In the genomic region with DNA sequence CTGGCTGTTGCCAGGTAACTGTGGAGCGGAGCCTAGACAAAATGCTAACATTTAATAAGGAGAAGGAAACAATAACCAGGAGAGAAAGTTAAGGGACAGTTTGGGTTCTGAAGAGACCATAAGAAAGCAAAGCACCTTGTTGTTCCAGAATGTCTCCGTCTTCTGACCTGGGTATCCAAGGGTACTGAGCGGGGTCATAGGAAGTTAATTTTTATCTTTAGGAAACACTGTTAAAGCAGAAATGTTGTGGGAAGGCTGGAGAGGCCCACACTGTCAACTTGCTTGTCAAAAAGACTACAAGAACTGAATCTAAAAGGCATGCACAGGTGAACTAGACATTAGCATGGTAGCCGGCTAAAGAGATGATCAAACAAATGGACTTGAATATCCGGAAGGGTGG, we compare ENCODE assay signal across 27 mouse cellular contexts. TPM values are rescaled to one million over a fixed set of nuclear protein-coding genes. Genes with fewer than 3 reads are reported as not detected.
A peak's percentile ranks its signal among the peaks of the same experiment; 100 is the strongest.
DNase-seq lines count a peak whose midpoint lies in the region; ATAC-seq lines count a peak whose summit lies in the region.
"Had no signal": no experiment of that assay in that cellular context is flagged by ENCODE, and none has a peak within 500 bp of the region (broad histone marks: within the 10 kb centered on the region; RNA-seq: fewer than 3 reads in every experiment).

No protein-coding gene starts in this region.

- no peaks in the 10 kb centered on the region for H3K9me3 ChIP-seq in kidney, embryonic 14.5 days (ENCODE audit: control insufficient read depth, low read length)
- no peaks in the 10 kb centered on the region for H3K9me3 ChIP-seq in megakaryocyte, embryonic 14.5 days
- H3K9me3 ChIP-seq: embryonic facial prominence, embryonic 10.5 days; embryonic facial prominence, embryonic 13.5 days; forebrain, embryonic 12.5 days; forebrain, embryonic 15.5 days; heart, embryonic 15.5 days; hindbrain, embryonic 12.5 days; hindbrain, embryonic 15.5 days had no signal

- DNase-seq in kidney, adult 11 months = peak; percentile 41
- no peak for DNase-seq in kidney, postnatal 4 days
- DNase-seq in kidney, adult 9 months = peak; percentile 75
- DNase-seq: adrenal gland, adult 8-10 months; adrenal gland, postnatal 25 days; cerebellum, adult 11-12 months; cerebellum, adult 8-10 months; cerebellum, postnatal 10 days; cerebellum, postnatal 36 days; embryo, embryonic 11 days; gastrocnemius, postnatal 25 days; heart, adult 18-20 months; heart, postnatal 10 days; heart, postnatal 36 days had no signal

- H3K4me3 ChIP-seq in kidney, embryonic 14.5 days (ENCODE audit: low read length) = no peak overlapping the region
- peak overlapping the region; percentile 71 for H3K4me3 ChIP-seq in megakaryocyte, embryonic 14.5 days (replicated peaks)
- H3K4me3 ChIP-seq: embryonic facial prominence, embryonic 10.5 days; embryonic facial prominence, embryonic 13.5 days; erythroblast, embryonic 14.5 days; forebrain, embryonic 12.5 days; forebrain, embryonic 15.5 days; heart, embryonic 12.5 days; heart, embryonic 15.5 days; hindbrain, embryonic 12.5 days; hindbrain, embryonic 15.5 days had no signal

- H3K36me3 ChIP-seq in kidney, embryonic 14.5 days (ENCODE audit: control insufficient read depth, insufficient read depth, low read length) = no peaks in the 10 kb centered on the region
- peaks cover 5% of the 10 kb centered on the region for H3K36me3 ChIP-seq in megakaryocyte, embryonic 14.5 days (replicated peaks; ENCODE audit: low read length)
- H3K36me3 ChIP-seq: embryonic facial prominence, embryonic 10.5 days; embryonic facial prominence, embryonic 13.5 days; forebrain, embryonic 12.5 days; forebrain, embryonic 15.5 days; heart, embryonic 12.5 days; heart, embryonic 15.5 days; hindbrain, embryonic 12.5 days; hindbrain, embryonic 15.5 days had no signal

- H3K9ac ChIP-seq in kidney, embryonic 14.5 days (ENCODE audit: low read depth, low read length) = no peak overlapping the region
- H3K9ac ChIP-seq: embryonic facial prominence, embryonic 13.5 days; forebrain, embryonic 12.5 days; forebrain, embryonic 15.5 days; heart, embryonic 12.5 days; heart, embryonic 15.5 days; hindbrain, embryonic 12.5 days; hindbrain, embryonic 15.5 days had no signal

- WGBS in kidney, embryonic 14.5 days = 83% methylated on average over 5 of the region's 5 CpGs

- no peaks in the 10 kb centered on the region for H3K4me1 ChIP-seq in kidney, embryonic 14.5 days (ENCODE audit: control insufficient read depth, insufficient read depth, low read length)
- H3K4me1 ChIP-seq in megakaryocyte, embryonic 14.5 days = peaks cover 70% of the 10 kb centered on the region
- H3K4me1 ChIP-seq: embryonic facial prominence, embryonic 10.5 days; embryonic facial prominence, embryonic 13.5 days; forebrain, embryonic 12.5 days; forebrain, embryonic 15.5 days; hindbrain, embryonic 15.5 days had no signal

- no peak overlapping the region for H3K27ac ChIP-seq in kidney, embryonic 14.5 days (ENCODE audit: low read depth, low read length)
- H3K27ac ChIP-seq: embryonic facial prominence, embryonic 10.5 days; embryonic facial prominence, embryonic 13.5 days; forebrain, embryonic 12.5 days; forebrain, embryonic 15.5 days; heart, embryonic 15.5 days; hindbrain, embryonic 12.5 days; hindbrain, embryonic 15.5 days had no signal

- no peak for ATAC-seq in kidney, embryonic 14.5 days (ENCODE audit: low FRiP score, low TSS enrichment)
- ATAC-seq in megakaryocyte, adult 5-6 weeks (ENCODE audit: poor library complexity, severe bottlenecking) = no peak
- ATAC-seq: activated CD4-positive, CD25-positive, alpha-beta regulatory T cell, adult 4 months; forebrain, embryonic 15.5 days had no signal

- H3K27me3 ChIP-seq in kidney, embryonic 14.5 days (ENCODE audit: control insufficient read depth, insufficient read depth, low read length) = no peaks in the 10 kb centered on the region
- H3K27me3 ChIP-seq in megakaryocyte, embryonic 14.5 days (replicated peaks) = no peaks in the 10 kb centered on the region
- H3K27me3 ChIP-seq: embryonic facial prominence, embryonic 13.5 days; forebrain, embryonic 12.5 days; forebrain, embryonic 15.5 days; heart, embryonic 12.5 days; heart, embryonic 15.5 days; hindbrain, embryonic 12.5 days; hindbrain, embryonic 15.5 days had no signal

- no peak overlapping the region for H3K4me2 ChIP-seq in kidney, embryonic 14.5 days (replicated peaks; ENCODE audit: low read depth, low read length)
- H3K4me2 ChIP-seq: embryonic facial prominence, embryonic 13.5 days; forebrain, embryonic 12.5 days; forebrain, embryonic 15.5 days; heart, embryonic 12.5 days; heart, embryonic 15.5 days; hindbrain, embryonic 12.5 days; hindbrain, embryonic 15.5 days had no signal

RNA-seq across cellular contexts. Expression of gene Coq8a, which starts 13.5 kb away (rescaled TPM):
- 6.0 and 10.4 TPM in 2 replicates for polyA plus RNA-seq in kidney, embryonic 14.5 days (2014; fragmentation: Nextera tagmentation; extraction: Ambion mirVana)
- polyA plus RNA-seq in megakaryocyte, embryonic 14.5 days (2012; ENCODE audit: insufficient read depth, low replicate concordance) = 3.1 and 3.4 TPM in 2 replicates
- total RNA-seq in megakaryocyte, adult 5-6 weeks (2015) = 1.5 and 2.4 TPM in 2 replicates
- total RNA-seq in megakaryocyte, adult 5-6 weeks (2017) = 0.84 and 2.4 TPM in 2 replicates

RNA-seq across cellular contexts. Expression of gene Psen2, which starts 50.3 kb away (rescaled TPM):
- 15.4 and 17.1 TPM in 2 replicates for polyA plus RNA-seq in kidney, embryonic 14.5 days (2014; fragmentation: Nextera tagmentation; extraction: Ambion mirVana)
- 36.6 and 38.6 TPM in 2 replicates for polyA plus RNA-seq in megakaryocyte, embryonic 14.5 days (2012; ENCODE audit: insufficient read depth, low replicate concordance)
- total RNA-seq in megakaryocyte, adult 5-6 weeks (2015) = 14.0 and 17.3 TPM in 2 replicates
- 13.6 and 18.9 TPM in 2 replicates for total RNA-seq in megakaryocyte, adult 5-6 weeks (2017)

Comparison
In these comparisons a context has a peak if more than half of its experiments do, and no peak if none do; other contexts are left out.
1. DNase-seq: peak in kidney, adult 11 months (single experiment) and kidney, adult 9 months (single experiment); none in kidney, postnatal 4 days (0 of 2).